Mouse (Mus musculus): ENCODE results near the gene Ror1. TPM values are rescaled to one million over a fixed set of nuclear protein-coding genes. Genes with fewer than 3 reads are reported as not detected.

Gene Ror1
- polyA plus RNA-seq, 1 experiment from 2014 or later = 13.0 TPM

DNA sequence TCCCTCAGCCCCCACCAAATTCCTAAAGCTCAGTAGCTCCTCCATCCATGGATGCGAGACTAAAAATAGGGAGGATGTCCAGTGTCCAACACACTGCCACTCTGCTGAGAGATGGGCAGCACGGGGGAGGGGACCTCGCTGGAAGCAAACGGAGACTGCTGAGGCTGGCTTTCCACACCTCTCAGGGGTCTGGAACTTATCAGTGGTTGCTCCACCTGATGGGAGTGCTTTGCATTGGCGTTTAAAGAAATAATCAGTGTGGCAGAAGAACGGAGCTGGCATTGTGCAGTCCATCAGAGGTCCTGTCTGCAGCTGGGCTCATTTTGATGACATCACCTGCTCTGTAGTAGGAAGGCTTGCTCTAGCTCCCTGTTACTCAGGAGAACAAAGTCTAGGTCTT is 188.9 kb downstream of the Ror1 start:
- H3K36me3 ChIP-seq (ENCODE audit: control insufficient read depth, insufficient read depth, low read length) = no peaks in the 10 kb centered on the region
- 67% methylated on average over 6 of the region's 6 CpGs for WGBS
- H3K4me1 ChIP-seq (ENCODE audit: control insufficient read depth, insufficient read depth, low read length) = peaks cover 12% of the 10 kb centered on the region; the same call in 1 of the 2 replicates
- ATAC-seq (ENCODE audit: insufficient number of reproducible peaks, insufficient read depth, low FRiP score, low read depth) = no peak
- no peak overlapping the region for H3K9ac ChIP-seq (replicated peaks; ENCODE audit: low read depth, low read length)
- no peaks in the 10 kb centered on the region for H3K27me3 ChIP-seq (ENCODE audit: control insufficient read depth, insufficient read depth, low read length)
- H3K27ac ChIP-seq (ENCODE audit: low read length) = no peak overlapping the region
- H3K4me3 ChIP-seq (ENCODE audit: low read depth, low read length) = no peak overlapping the region
- no peak overlapping the region for H3K4me2 ChIP-seq (replicated peaks; ENCODE audit: low read depth, low read length)
- H3K9me3 ChIP-seq (ENCODE audit: control insufficient read depth, low read depth, low read length) = no peaks in the 10 kb centered on the region

DNA sequence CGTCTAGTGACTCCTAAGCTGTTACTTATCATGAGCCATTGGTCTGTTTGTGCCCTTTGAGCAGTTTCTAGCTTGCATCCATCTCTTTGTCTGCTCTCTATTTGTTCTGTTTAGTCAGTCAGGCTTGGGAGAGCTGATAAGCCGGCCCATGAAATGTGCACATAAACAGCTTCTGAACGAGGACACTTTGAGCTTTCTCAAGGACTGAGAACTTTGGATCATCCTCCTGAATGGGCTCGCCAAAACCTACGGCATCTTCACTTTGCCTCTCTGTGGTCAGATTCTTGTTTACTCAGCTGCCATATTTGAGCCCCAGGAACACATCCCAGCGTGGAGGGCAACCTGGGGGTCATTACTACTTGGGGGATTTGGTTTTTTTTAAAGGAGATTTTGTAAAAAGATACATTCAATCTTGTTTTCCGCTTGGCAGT is 190.5 kb downstream of the Ror1 start:
- Histone ChIP-seq H3K9me3 (ENCODE audit: control insufficient read depth, low read depth, low read length) (no peaks in the 10 kb centered on the region), H3K27ac (ENCODE audit: low read length) (no peak overlapping the region), H3K36me3 (ENCODE audit: control insufficient read depth, insufficient read depth, low read length) (no peaks in the 10 kb centered on the region), H3K4me3 (ENCODE audit: low read depth, low read length) (no peak overlapping the region), H3K9ac (replicated peaks; ENCODE audit: low read depth, low read length) (no peak overlapping the region), H3K4me2 (replicated peaks; ENCODE audit: low read depth, low read length) (no peak overlapping the region), H3K27me3 (ENCODE audit: control insufficient read depth, insufficient read depth, low read length) (no peaks in the 10 kb centered on the region), H3K4me1 (ENCODE audit: control insufficient read depth, insufficient read depth, low read length) (peaks cover 12% of the 10 kb centered on the region; the same call in 1 of the 2 replicates)
- ATAC-seq (ENCODE audit: insufficient number of reproducible peaks, insufficient read depth, low FRiP score, low read depth) = no peak
- WGBS = 52% methylated on average over 7 of the region's 7 CpGs

DNA sequence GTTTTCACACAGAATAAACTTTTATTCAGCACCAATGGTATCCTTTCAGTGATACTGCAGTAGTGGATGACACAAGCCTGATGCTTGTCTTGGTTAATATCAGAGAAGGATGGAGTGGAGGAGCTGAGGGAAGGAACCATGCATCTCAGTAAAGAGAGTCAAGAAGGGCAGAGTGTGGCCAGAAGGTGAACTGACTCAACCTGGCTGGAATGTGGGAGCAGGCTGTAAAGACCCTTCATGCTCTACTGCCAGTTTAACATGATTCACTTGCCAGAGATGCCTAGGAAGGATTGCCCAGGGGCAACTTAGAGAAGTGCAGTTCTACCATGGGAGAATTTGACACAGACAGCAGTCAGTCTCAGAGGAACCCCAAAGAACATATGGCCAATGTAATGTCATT is 191.2 kb downstream of the Ror1 start:
- H3K27ac ChIP-seq (ENCODE audit: low read length) = peak overlapping the region; percentile 50; the same call in 1 of the 2 replicates
- H3K9ac ChIP-seq (replicated peaks; ENCODE audit: low read depth, low read length) = no peak overlapping the region
- H3K36me3 ChIP-seq (ENCODE audit: control insufficient read depth, insufficient read depth, low read length) = no peaks in the 10 kb centered on the region
- H3K4me2 ChIP-seq (replicated peaks; ENCODE audit: low read depth, low read length) = no peak overlapping the region
- H3K27me3 ChIP-seq (ENCODE audit: control insufficient read depth, insufficient read depth, low read length) = no peaks in the 10 kb centered on the region
- H3K4me1 ChIP-seq (ENCODE audit: control insufficient read depth, insufficient read depth, low read length) = peaks cover 12% of the 10 kb centered on the region; the same call in 1 of the 2 replicates
- no peak overlapping the region for H3K4me3 ChIP-seq (ENCODE audit: low read depth, low read length)
- ATAC-seq (ENCODE audit: insufficient number of reproducible peaks, insufficient read depth, low FRiP score, low read depth) = no peak
- no peaks in the 10 kb centered on the region for H3K9me3 ChIP-seq (ENCODE audit: control insufficient read depth, low read depth, low read length)

DNA sequence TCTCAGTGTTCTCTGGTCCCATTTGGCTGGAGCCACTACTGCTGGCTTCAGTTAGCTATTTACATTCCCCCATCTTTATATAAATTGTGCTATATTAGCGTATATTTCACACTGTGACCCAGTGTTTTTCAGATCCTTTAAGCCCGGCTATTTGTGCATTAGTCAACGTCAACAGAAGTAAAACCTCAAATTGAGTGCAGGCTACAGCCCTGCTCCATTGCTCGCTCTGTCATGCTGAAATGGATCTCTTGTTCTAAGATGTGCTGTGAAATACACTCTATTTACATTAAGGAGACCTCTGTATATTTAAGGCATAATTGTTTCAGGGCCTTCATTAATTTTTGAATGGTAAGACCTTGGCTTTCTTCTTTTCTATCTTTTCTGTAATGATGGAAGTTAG is 192.2 kb downstream of the Ror1 start:
- Histone ChIP-seq H3K4me3 (ENCODE audit: low read depth, low read length) (no peak overlapping the region), H3K4me1 (ENCODE audit: control insufficient read depth, insufficient read depth, low read length) (peaks cover 12% of the 10 kb centered on the region; the same call in 1 of the 2 replicates), H3K9me3 (ENCODE audit: control insufficient read depth, low read depth, low read length) (no peaks in the 10 kb centered on the region), H3K27ac (ENCODE audit: low read length) (no peak overlapping the region), H3K4me2 (replicated peaks; ENCODE audit: low read depth, low read length) (no peak overlapping the region), H3K36me3 (ENCODE audit: control insufficient read depth, insufficient read depth, low read length) (no peaks in the 10 kb centered on the region), H3K9ac (replicated peaks; ENCODE audit: low read depth, low read length) (no peak overlapping the region), H3K27me3 (ENCODE audit: control insufficient read depth, insufficient read depth, low read length) (no peaks in the 10 kb centered on the region)
- ATAC-seq (ENCODE audit: insufficient number of reproducible peaks, insufficient read depth, low FRiP score, low read depth) = 0 out of 2 replicates have a peak, but pooled peaks have one; percentile 23
- WGBS = 34% methylated on average over 4 of the region's 4 CpGs

DNA sequence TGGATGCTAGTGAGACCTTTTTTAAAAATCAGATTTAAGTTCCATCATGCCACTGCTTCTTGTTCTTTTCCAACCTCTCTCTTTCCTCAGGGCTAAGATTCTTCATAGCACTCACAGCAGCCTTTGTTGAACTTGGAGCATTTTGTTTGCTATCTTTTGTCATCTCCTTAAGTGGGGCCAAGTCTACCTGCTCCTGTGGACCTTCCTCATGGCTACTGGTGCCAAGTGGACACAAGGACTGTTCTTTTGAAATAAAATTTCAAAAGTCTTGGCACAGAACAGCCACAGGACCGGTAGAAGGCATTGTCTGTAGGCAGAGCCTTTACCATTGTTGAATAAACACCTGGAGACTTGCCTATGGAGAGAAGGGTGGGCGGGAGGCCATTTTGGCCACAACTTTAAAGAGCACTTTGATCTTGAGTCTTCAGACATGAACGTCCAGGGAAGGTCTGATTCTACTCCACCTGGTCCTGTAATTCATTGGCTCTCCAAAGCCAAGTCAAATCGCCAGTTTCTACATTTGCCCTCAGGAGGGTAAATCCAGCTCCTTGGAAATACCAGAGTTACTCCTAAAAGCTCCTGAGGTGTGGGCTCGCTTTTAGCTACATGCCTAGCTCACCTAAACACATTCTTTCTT is 195.5 kb downstream of the Ror1 start:
- Histone ChIP-seq H3K4me1 (ENCODE audit: control insufficient read depth, insufficient read depth, low read length) (peaks cover 12% of the 10 kb centered on the region; the same call in 1 of the 2 replicates), H3K27me3 (ENCODE audit: control insufficient read depth, insufficient read depth, low read length) (no peaks in the 10 kb centered on the region), H3K4me2 (replicated peaks; ENCODE audit: low read depth, low read length) (no peak overlapping the region), H3K9me3 (ENCODE audit: control insufficient read depth, low read depth, low read length) (no peaks in the 10 kb centered on the region), H3K36me3 (ENCODE audit: control insufficient read depth, insufficient read depth, low read length) (no peaks in the 10 kb centered on the region), H3K4me3 (ENCODE audit: low read depth, low read length) (no peak overlapping the region), H3K9ac (replicated peaks; ENCODE audit: low read depth, low read length) (no peak overlapping the region), H3K27ac (ENCODE audit: low read length) (no peak overlapping the region)
- ATAC-seq (ENCODE audit: insufficient number of reproducible peaks, insufficient read depth, low FRiP score, low read depth) = no peak
- WGBS = 77% methylated on average over 5 of the region's 5 CpGs

DNA sequence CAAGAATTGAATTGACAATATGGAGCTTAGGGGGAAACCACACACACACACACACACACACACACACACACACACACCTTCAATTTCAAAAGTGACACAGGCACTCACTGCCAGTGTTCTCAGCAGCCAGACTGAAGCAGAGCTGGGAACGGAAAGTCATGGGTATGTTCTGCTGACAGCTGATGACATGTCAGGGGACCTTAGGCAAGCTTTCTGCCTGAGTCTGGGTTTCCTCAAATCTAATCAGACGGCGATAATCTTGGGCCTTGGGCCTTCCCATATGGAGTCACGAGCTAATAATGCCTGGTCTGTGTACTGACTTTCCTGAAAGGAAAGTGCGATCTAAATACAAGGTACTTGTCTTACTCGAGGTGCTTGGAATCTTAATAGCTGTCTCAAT is 202.1 kb downstream of the Ror1 start:
- 0 out of 2 replicates have a peak, but pooled peaks cover 2% of the 10 kb centered on the region for H3K4me1 ChIP-seq (ENCODE audit: control insufficient read depth, insufficient read depth, low read length)
- WGBS = 45% methylated on average over 6 of the region's 6 CpGs
- no peaks in the 10 kb centered on the region for H3K27me3 ChIP-seq (ENCODE audit: control insufficient read depth, insufficient read depth, low read length)
- H3K36me3 ChIP-seq (ENCODE audit: control insufficient read depth, insufficient read depth, low read length) = no peaks in the 10 kb centered on the region
- no peaks in the 10 kb centered on the region for H3K9me3 ChIP-seq (ENCODE audit: control insufficient read depth, low read depth, low read length)
- no peak for ATAC-seq (ENCODE audit: insufficient number of reproducible peaks, insufficient read depth, low FRiP score, low read depth)
- H3K9ac ChIP-seq (replicated peaks; ENCODE audit: low read depth, low read length) = no peak overlapping the region
- no peak overlapping the region for H3K4me3 ChIP-seq (ENCODE audit: low read depth, low read length)
- no peak overlapping the region for H3K4me2 ChIP-seq (replicated peaks; ENCODE audit: low read depth, low read length)
- no peak overlapping the region for H3K27ac ChIP-seq (ENCODE audit: low read length)

DNA sequence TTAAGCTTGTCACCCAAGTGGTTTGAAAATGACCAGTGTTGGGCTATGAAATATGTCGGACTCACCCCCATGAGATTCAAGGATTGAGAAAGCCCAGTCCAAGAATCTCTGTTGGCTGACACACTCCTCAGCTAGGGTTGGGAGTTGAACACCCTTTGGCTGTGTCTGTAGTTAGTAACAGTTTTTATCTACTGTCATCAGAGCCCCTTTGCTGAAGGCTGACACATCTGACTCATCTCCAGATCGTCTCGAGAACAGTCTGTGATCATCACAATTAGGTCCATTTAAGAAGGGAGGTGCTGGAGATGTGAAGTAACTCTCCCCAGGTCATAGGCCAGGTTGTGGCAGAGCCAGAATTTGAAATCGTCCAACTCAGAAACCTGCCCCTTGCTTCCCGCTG is 203.0 kb downstream of the Ror1 start:
- no peak overlapping the region for H3K4me3 ChIP-seq (ENCODE audit: low read depth, low read length)
- H3K4me1 ChIP-seq (ENCODE audit: control insufficient read depth, insufficient read depth, low read length) = 0 out of 2 replicates have a peak, but pooled peaks cover 2% of the 10 kb centered on the region
- no peaks in the 10 kb centered on the region for H3K36me3 ChIP-seq (ENCODE audit: control insufficient read depth, insufficient read depth, low read length)
- WGBS = 81% methylated on average over 5 of the region's 5 CpGs
- H3K27ac ChIP-seq (ENCODE audit: low read length) = no peak overlapping the region
- H3K9me3 ChIP-seq (ENCODE audit: control insufficient read depth, low read depth, low read length) = no peaks in the 10 kb centered on the region
- H3K9ac ChIP-seq (replicated peaks; ENCODE audit: low read depth, low read length) = no peak overlapping the region
- ATAC-seq (ENCODE audit: insufficient number of reproducible peaks, insufficient read depth, low FRiP score, low read depth) = no peak
- no peak overlapping the region for H3K4me2 ChIP-seq (replicated peaks; ENCODE audit: low read depth, low read length)
- no peaks in the 10 kb centered on the region for H3K27me3 ChIP-seq (ENCODE audit: control insufficient read depth, insufficient read depth, low read length)

DNA sequence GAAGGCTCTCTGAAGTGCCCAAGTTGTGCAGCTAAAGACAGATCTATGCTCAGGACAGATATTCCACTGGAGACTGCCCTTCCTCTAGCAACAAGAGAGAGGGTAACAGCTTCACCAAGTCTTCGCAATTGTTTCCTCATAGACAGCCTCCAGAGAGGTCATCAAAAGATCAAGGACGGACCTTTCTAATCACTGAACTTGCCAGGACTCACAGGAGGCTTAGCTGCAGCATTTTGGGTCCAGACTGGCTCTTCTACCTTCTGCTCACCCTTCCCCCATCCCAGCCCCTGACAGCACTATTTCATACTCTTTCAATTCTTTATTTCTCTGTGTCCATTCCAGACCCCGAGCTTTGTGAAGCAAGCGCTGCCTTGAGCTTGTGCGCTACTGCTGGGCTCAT is 204.6 kb downstream of the Ror1 start:
- Histone ChIP-seq H3K27ac (ENCODE audit: low read length) (no peak overlapping the region), H3K9me3 (ENCODE audit: control insufficient read depth, low read depth, low read length) (no peaks in the 10 kb centered on the region), H3K27me3 (ENCODE audit: control insufficient read depth, insufficient read depth, low read length) (no peaks in the 10 kb centered on the region), H3K4me1 (ENCODE audit: control insufficient read depth, insufficient read depth, low read length) (0 out of 2 replicates have a peak, but pooled peaks cover 2% of the 10 kb centered on the region), H3K4me3 (ENCODE audit: low read depth, low read length) (no peak overlapping the region), H3K36me3 (ENCODE audit: control insufficient read depth, insufficient read depth, low read length) (no peaks in the 10 kb centered on the region), H3K4me2 (replicated peaks; ENCODE audit: low read depth, low read length) (no peak overlapping the region), H3K9ac (replicated peaks; ENCODE audit: low read depth, low read length) (no peak overlapping the region)
- WGBS = 55% methylated on average over 5 of the region's 5 CpGs
- ATAC-seq (ENCODE audit: insufficient number of reproducible peaks, insufficient read depth, low FRiP score, low read depth) = no peak

DNA sequence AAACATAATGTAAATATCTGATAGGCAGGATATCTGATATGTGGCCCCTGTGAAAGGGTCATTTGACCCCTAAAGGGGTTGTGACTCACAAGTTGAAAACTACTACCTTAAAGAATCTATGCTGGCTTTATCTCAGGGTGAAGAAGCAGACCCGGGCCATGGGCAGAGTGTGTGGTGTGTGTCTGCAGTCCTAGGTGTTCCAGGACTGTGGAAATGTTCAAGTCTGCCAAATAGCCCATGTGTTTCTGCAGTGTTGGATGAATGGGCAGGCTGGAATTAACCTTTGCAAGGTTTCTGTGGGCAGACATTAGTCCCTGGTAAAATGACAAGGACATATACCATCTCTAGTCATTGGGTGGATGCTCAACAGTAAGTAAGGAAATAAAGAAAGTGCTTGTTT is 205.8 kb downstream of the Ror1 start:
- H3K9me3 ChIP-seq (ENCODE audit: control insufficient read depth, low read depth, low read length) = no peaks in the 10 kb centered on the region
- no peak overlapping the region for H3K4me3 ChIP-seq (ENCODE audit: low read depth, low read length)
- ATAC-seq (ENCODE audit: insufficient number of reproducible peaks, insufficient read depth, low FRiP score, low read depth) = no peak
- no peak overlapping the region for H3K4me2 ChIP-seq (replicated peaks; ENCODE audit: low read depth, low read length)
- H3K9ac ChIP-seq (replicated peaks; ENCODE audit: low read depth, low read length) = no peak overlapping the region
- 67% methylated on average over 1 of the region's 1 CpGs for WGBS
- H3K27ac ChIP-seq (ENCODE audit: low read length) = no peak overlapping the region
- H3K4me1 ChIP-seq (ENCODE audit: control insufficient read depth, insufficient read depth, low read length) = 0 out of 2 replicates have a peak, but pooled peaks cover 2% of the 10 kb centered on the region
- no peaks in the 10 kb centered on the region for H3K27me3 ChIP-seq (ENCODE audit: control insufficient read depth, insufficient read depth, low read length)
- no peaks in the 10 kb centered on the region for H3K36me3 ChIP-seq (ENCODE audit: control insufficient read depth, insufficient read depth, low read length)

Measured in stomach, embryonic 14.5 days (tissue).